8 mouse cellular contexts compared by ENCODE assay signal in genomic region chr10:95144414-95145130, GRCm38 (mm10).
DNase-seq lines count a peak whose midpoint lies in the region; ATAC-seq lines count a peak whose summit lies in the region.
"Had no signal": no experiment of that assay in that cellular context is flagged by ENCODE, and none has a peak within 500 bp of the region (broad histone marks: within the 10 kb centered on the region; RNA-seq: fewer than 3 reads in every experiment).

No protein-coding gene starts in this region.

- 37% methylated on average over 6 of the region's 6 CpGs for WGBS in embryonic facial prominence, embryonic 14.5 days
- 75% methylated on average over 6 of the region's 6 CpGs for WGBS in heart, embryonic 16.5 days
- WGBS in neural tube, embryonic 12.5 days = 60% methylated on average over 6 of the region's 6 CpGs

- peak overlapping the region; percentile 8; the same call in 1 of the 2 replicates for H3K4me2 ChIP-seq in embryonic facial prominence, embryonic 14.5 days (ENCODE audit: low read depth, low read length)
- H3K4me2 ChIP-seq in heart, embryonic 16.5 days (ENCODE audit: low read depth, low read length) = no peak overlapping the region
- peak overlapping the region; percentile 37 for H3K4me2 ChIP-seq in neural tube, embryonic 12.5 days (replicated peaks)

- no peak overlapping the region for H3K4me3 ChIP-seq in embryonic facial prominence, embryonic 14.5 days (ENCODE audit: low read depth, low read length)
- no peak overlapping the region for H3K4me3 ChIP-seq in heart, embryonic 16.5 days (ENCODE audit: low read length)
- H3K4me3 ChIP-seq in neural tube, embryonic 12.5 days = no peak overlapping the region

- H3K36me3 ChIP-seq in embryonic facial prominence, embryonic 14.5 days (ENCODE audit: control insufficient read depth, insufficient read depth, low read length) = no peaks in the 10 kb centered on the region
- no peaks in the 10 kb centered on the region for H3K36me3 ChIP-seq in heart, embryonic 16.5 days (ENCODE audit: control insufficient read depth, insufficient read depth)
- H3K36me3 ChIP-seq in neural tube, embryonic 12.5 days = no peaks in the 10 kb centered on the region

- H3K27ac ChIP-seq in embryonic facial prominence, embryonic 14.5 days (replicated peaks; ENCODE audit: low read depth, low read length) = peak overlapping the region; percentile 46; the same call in 1 of the 2 replicates
- H3K27ac ChIP-seq in heart, embryonic 16.5 days (ENCODE audit: low read length) = peak overlapping the region; percentile 61; the same call in 1 of the 2 replicates
- no peak overlapping the region for H3K27ac ChIP-seq in neural tube, embryonic 12.5 days

- peaks cover 47% of the 10 kb centered on the region for H3K4me1 ChIP-seq in embryonic facial prominence, embryonic 14.5 days (ENCODE audit: control insufficient read depth, insufficient read depth, low read length)
- peaks cover 60% of the 10 kb centered on the region for H3K4me1 ChIP-seq in heart, embryonic 16.5 days (ENCODE audit: control insufficient read depth, insufficient read depth, low read length)
- H3K4me1 ChIP-seq in neural tube, embryonic 12.5 days = peaks cover 46% of the 10 kb centered on the region

- H3K27me3 ChIP-seq in embryonic facial prominence, embryonic 14.5 days (replicated peaks; ENCODE audit: control insufficient read depth, insufficient read depth, low read length) = no peaks in the 10 kb centered on the region
- no peaks in the 10 kb centered on the region for H3K27me3 ChIP-seq in heart, embryonic 16.5 days (ENCODE audit: control insufficient read depth, insufficient read depth, low read length)
- H3K27me3 ChIP-seq in neural tube, embryonic 12.5 days (replicated peaks) = no peaks in the 10 kb centered on the region

- DNase-seq in kidney, adult 18-20 months = peak; percentile 13
- DNase-seq in kidney, adult 9 months = no peak
- no peak for DNase-seq in embryonic facial prominence, embryonic 14.5 days (ENCODE audit: low spot score)
- DNase-seq in spleen, postnatal 10 days (ENCODE audit: low spot score in 2 of 2) = no peak
- no peak for DNase-seq in cerebellum, adult 11-12 months
- DNase-seq: adrenal gland, postnatal 14 days had no signal

- no peaks in the 10 kb centered on the region for H3K9me3 ChIP-seq in embryonic facial prominence, embryonic 14.5 days (ENCODE audit: control insufficient read depth, low read length)
- no peaks in the 10 kb centered on the region for H3K9me3 ChIP-seq in heart, embryonic 16.5 days (replicated peaks; ENCODE audit: control insufficient read depth, low read length)
- no peaks in the 10 kb centered on the region for H3K9me3 ChIP-seq in neural tube, embryonic 12.5 days

- no peak overlapping the region for H3K9ac ChIP-seq in embryonic facial prominence, embryonic 14.5 days (ENCODE audit: low read depth, low read length)
- peak overlapping the region; percentile 52 for H3K9ac ChIP-seq in heart, embryonic 16.5 days (ENCODE audit: low read length)
- H3K9ac ChIP-seq in neural tube, embryonic 12.5 days = no peak overlapping the region

- ATAC-seq in embryonic facial prominence, embryonic 14.5 days (ENCODE audit: low read depth) = no peak
- ATAC-seq in heart, embryonic 16.5 days (replicated peaks; ENCODE audit: extremely low read depth, insufficient read depth, low FRiP score) = no peak
- ATAC-seq in neural tube, embryonic 12.5 days (ENCODE audit: low FRiP score, low read depth) = 0 out of 2 replicates have a peak, but pooled peaks have one; percentile 23
